Mouse (Mus musculus) heart, embryonic 10.5 days (tissue): ENCODE measurements around the gene Ets2. TPM values are rescaled to one million over a fixed set of nuclear protein-coding genes. Genes with fewer than 3 reads are reported as not detected.

Experiments
- DNase-seq: peaks from one replicate; pipeline ENCODE4 v3.0.0-alpha.2; 2017; ENCODE audit warnings: low spot score
- H3K27ac ChIP-seq: fragments of 300-500 bp; sonication (generic); 2 replicates; pipeline ENCODE4 v1.5.1; 2016; ENCODE audit warnings: mild to moderate bottlenecking
- H3K27me3 ChIP-seq: fragments of 300-500 bp; sonication (generic); 2 replicates; pipeline ENCODE4 v1.6.1; 2016; ENCODE audit warnings: mild to moderate bottlenecking; ENCODE audit not compliant: poor library complexity, insufficient read depth, severe bottlenecking
- H3K36me3 ChIP-seq: fragments of 300-500 bp; sonication (generic); 2 replicates; pipeline ENCODE4 v1.6.1; 2016; ENCODE audit warnings: mild to moderate bottlenecking, moderate library complexity
- H3K4me1 ChIP-seq: fragments of 300-500 bp; sonication (generic); 2 replicates; pipeline ENCODE4 v1.6.1; 2016; ENCODE audit warnings: mild to moderate bottlenecking
- H3K4me3 ChIP-seq: fragments of 300-500 bp; sonication (generic); 2 replicates; pipeline ENCODE4 v1.5.1; 2016; ENCODE audit warnings: mild to moderate bottlenecking, moderate library complexity
- H3K9me3 ChIP-seq: fragments of 300-500 bp; sonication (generic); 2 replicates; pipeline ENCODE4 v1.6.1; 2016; ENCODE audit warnings: mild to moderate bottlenecking, moderate library complexity
- WGBS: fragments of 180-500 bp; shearing (Covaris S2); methylation state at CpG from one replicate; pipeline ENCODE4 v1.1.7; 2016; 5-methylcytosine and 5-hydroxymethylcytosine counted together
- polyA plus RNA-seq: library from polyadenylated mRNA; unstranded; fragments of >200 nt; fragmentation: Nextera tagmentation; extraction: Ambion mirVana; gene quantifications from 2 replicates; pipeline ENCODE4 v1.2.1, GENCODE M21; 2016

Gene Ets2
- polyA plus RNA-seq, 1 experiment from 2014 or later, result 38.5 TPM

DNA sequence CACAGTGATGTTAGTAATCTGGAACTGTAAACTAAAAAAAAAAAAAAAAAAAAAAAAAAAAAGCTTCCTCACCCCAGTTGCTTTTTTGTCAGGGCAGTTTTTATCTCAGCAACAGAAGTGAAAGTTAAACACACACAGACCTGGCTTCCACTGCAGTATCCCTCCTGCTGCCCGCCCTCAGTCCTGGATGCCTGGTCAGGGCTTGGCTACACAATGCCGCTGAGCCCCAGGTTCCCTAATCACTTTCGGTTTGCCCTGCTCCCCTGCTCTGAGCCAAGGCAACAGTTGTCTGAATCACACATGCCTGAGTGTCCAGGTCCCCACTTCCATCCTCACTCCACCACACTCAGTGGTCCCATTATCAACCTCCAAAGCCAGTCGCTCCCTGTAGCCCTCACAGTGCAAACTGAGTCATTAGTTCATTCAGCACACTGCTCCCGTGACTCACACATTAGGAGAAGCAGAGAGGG, 27.4 kb upstream of the Ets2 start:
- no peak for DNase-seq
- H3K27me3 ChIP-seq, result no peaks in the 10 kb centered on the region
- H3K36me3 ChIP-seq, result no peaks in the 10 kb centered on the region
- no peak overlapping the region for H3K27ac ChIP-seq
- H3K9me3 ChIP-seq, result no peaks in the 10 kb centered on the region
- 45% methylated on average over 5 of the region's 5 CpGs for WGBS
- H3K4me3 ChIP-seq, result no peak overlapping the region
- peaks cover 8% of the 10 kb centered on the region for H3K4me1 ChIP-seq

DNA sequence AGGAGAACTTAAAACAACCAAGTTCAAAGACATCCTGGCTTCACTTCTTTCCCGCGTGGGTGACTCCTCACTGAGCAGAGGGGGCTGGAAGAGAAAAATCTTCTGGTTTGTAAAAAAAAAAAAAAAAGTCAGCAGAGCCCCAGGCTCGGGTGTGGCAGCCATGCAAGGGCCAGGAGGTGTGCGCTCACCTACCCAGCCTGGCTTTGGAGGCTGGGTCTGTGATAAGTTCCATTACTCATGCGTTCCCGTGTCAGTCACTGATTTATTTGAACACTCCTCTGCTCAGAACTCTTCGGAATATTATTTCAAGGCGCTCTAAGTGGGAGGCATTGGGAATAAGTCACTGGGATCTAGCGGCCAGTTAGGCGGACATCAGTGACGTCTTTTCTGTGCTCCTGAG, 26.7 kb upstream of the Ets2 start:
- no peak for DNase-seq
- Histone ChIP-seq H3K27ac (no peak overlapping the region), H3K27me3 (no peaks in the 10 kb centered on the region), H3K4me1 (peaks cover 7% of the 10 kb centered on the region), H3K4me3 (no peak overlapping the region), H3K9me3 (no peaks in the 10 kb centered on the region), H3K36me3 (no peaks in the 10 kb centered on the region)
- WGBS, result 63% methylated on average over 11 of the region's 11 CpGs

DNA sequence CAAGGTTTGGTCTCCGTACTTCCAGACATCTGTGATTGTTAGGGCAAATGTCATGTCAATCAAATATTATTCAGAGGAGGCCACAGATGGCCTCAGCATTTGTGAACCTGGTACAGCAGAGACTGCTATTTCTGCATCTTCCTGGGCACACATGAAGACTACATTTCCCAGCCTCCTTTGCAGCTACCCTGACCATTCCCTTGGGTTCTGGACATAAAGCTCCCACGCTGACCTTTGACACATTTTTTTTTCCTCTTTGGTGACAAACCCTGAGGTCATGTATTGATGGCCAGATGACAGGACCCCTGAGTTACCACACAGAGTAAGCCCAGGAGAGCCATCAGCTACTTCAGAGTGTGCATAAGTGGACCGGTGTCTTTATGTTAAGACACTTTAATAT, 25.2 kb upstream of the Ets2 start:
- H3K4me1 ChIP-seq, result peaks cover 7% of the 10 kb centered on the region
- H3K27me3 ChIP-seq, result no peaks in the 10 kb centered on the region
- H3K27ac ChIP-seq, result no peak overlapping the region
- no peak for DNase-seq
- no peak overlapping the region for H3K4me3 ChIP-seq
- 85% methylated on average over 3 of the region's 3 CpGs for WGBS
- no peaks in the 10 kb centered on the region for H3K36me3 ChIP-seq
- H3K9me3 ChIP-seq, result no peaks in the 10 kb centered on the region

DNA sequence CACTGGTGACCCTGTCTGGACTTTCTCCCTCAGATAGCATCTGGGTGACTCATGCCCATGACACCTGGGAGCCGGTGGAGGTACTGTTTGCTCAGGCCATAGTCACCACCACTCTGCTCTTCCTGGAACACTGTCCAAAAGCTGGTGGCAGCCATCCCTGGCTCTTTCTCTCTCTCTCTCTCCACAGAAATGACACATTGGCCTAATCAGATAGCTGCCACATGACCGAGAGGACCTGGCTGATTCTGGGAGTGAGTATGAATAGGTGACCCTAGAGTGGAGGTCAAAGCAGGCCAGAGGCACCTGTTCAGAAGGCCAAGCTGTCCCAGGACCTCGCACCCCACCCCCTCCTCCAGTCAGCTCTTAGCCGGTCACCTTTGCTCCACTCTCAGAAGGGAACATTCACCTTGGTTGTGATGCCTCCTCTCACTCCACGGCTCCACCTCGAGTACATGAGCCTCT, 19.4 kb upstream of the Ets2 start:
- H3K4me1 ChIP-seq, result peaks cover 14% of the 10 kb centered on the region
- WGBS, result 82% methylated on average over 6 of the region's 6 CpGs
- DNase-seq, result no peak
- no peaks in the 10 kb centered on the region for H3K36me3 ChIP-seq
- no peak overlapping the region for H3K27ac ChIP-seq
- no peaks in the 10 kb centered on the region for H3K9me3 ChIP-seq
- no peak overlapping the region for H3K4me3 ChIP-seq
- no peaks in the 10 kb centered on the region for H3K27me3 ChIP-seq

DNA sequence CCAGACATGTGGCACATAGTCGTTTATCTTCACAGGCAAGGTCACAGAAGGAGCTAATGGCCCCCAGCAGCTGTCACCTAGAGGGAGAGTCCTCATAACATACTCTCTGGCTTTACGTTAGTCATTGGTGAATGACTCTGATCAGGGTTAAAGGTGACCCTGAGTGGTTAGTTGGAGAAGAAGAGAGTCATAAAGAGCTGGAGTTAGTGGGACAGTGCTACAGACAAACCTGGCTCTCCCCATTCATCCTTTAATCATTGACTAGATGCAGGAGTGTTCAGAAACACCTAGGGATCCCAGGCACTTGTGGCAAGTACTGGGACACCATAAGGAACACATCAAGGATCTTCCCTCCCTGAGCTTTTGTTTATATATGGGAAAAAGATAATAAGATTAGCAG, 16.1 kb upstream of the Ets2 start:
- no peaks in the 10 kb centered on the region for H3K9me3 ChIP-seq
- peaks cover 14% of the 10 kb centered on the region for H3K4me1 ChIP-seq
- WGBS, result 38% methylated on average over 2 of the region's 2 CpGs
- DNase-seq, result no peak
- no peak overlapping the region for H3K27ac ChIP-seq
- no peaks in the 10 kb centered on the region for H3K36me3 ChIP-seq
- H3K27me3 ChIP-seq, result no peaks in the 10 kb centered on the region
- H3K4me3 ChIP-seq, result no peak overlapping the region

DNA sequence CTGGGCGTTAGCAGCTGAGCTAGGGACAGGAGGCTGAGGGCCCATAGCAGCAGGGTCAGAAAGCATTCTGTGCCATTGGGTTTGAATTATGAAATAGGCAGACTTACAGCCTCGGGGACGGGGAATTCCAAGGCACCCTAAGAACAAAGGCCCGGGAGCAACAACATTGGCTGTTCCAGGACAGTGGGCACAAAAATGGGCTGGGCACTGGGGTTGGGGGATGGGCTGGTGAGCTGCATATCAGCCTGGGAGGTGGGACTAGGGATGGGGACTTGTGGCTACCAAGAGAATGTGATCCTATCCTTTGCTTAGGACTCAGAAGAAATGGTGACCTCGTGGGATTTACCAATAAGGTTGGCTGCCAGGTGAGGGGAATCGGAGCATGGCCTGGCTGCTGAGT, 15.6 kb upstream of the Ets2 start:
- no peaks in the 10 kb centered on the region for H3K9me3 ChIP-seq
- H3K27ac ChIP-seq, result no peak overlapping the region
- H3K36me3 ChIP-seq, result no peaks in the 10 kb centered on the region
- H3K4me1 ChIP-seq, result peaks cover 14% of the 10 kb centered on the region
- H3K4me3 ChIP-seq, result no peak overlapping the region
- WGBS, result 74% methylated on average over 6 of the region's 6 CpGs
- DNase-seq, result no peak
- H3K27me3 ChIP-seq, result no peaks in the 10 kb centered on the region

DNA sequence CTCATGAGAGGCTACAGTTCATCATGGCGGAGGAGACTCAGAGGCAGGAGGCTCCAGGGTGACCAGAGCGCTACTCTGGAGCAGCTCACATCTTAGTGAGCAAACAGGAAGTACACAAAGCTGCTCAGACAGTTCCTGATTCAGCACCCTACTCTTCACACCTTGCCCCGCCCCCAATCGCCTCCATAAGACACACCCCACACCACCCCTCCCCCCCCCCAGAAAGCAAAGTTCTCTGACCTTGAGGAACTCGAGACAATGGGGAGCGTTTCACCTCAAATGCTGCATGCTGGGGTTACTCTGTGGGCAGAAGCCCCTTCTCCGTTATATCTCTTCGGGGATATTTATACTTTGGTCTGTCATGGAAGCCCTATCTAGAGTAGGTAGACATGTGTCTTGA, 15.0 kb upstream of the Ets2 start:
- Histone ChIP-seq H3K4me1 (peaks cover 14% of the 10 kb centered on the region), H3K4me3 (no peak overlapping the region), H3K9me3 (no peaks in the 10 kb centered on the region), H3K27ac (no peak overlapping the region), H3K36me3 (no peaks in the 10 kb centered on the region), H3K27me3 (no peaks in the 10 kb centered on the region)
- 85% methylated on average over 8 of the region's 8 CpGs for WGBS
- DNase-seq, result no peak

DNA sequence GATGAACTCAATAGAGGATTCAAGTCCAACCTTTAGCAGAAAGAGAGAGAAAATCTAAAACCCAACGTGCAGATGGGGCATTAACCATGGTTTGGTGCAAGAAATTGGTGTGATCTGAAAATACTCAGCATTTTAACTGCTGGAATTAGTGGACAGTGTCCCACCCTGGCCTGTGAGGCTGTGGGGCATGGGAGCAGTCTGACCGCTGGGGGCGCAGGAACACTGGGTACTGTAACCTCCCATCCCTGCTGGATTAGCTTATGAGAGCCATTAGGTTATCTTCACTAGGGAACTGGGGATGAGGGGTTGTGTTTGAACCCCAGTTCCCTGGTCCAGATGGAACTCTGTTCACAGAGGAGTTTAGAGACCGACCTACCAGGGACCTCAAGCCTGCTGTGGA, 13.9 kb upstream of the Ets2 start:
- Histone ChIP-seq H3K27me3 (no peaks in the 10 kb centered on the region), H3K9me3 (no peaks in the 10 kb centered on the region), H3K4me1 (peaks cover 14% of the 10 kb centered on the region), H3K27ac (no peak overlapping the region), H3K36me3 (no peaks in the 10 kb centered on the region), H3K4me3 (no peak overlapping the region)
- WGBS, result 68% methylated on average over 4 of the region's 4 CpGs
- DNase-seq, result no peak

DNA sequence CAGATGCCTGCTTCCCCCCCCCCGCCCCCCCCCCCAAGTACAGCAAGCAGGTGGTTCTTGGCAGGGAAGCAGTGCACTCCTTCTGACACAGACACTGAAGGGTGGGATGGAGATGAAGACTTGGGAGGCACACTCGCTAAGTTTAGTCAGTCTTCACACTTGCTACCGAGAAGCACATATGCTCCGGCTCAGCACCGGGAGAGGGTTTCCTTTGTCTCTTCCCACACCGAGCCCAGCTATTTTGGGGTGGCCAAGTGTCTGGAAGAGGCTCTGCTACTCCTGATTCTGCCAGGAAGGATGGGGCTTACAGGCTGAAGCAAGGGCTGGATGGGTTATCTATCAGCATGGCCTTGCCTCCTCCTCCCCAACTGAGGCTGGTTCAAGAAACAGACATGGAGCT, 5.3 kb upstream of the Ets2 start:
- no peaks in the 10 kb centered on the region for H3K36me3 ChIP-seq
- 39% methylated on average over 6 of the region's 6 CpGs for whole genome bisulfite sequencing
- H3K27ac ChIP-seq, result no peak overlapping the region
- no peaks in the 10 kb centered on the region for H3K9me3 ChIP-seq
- no peaks in the 10 kb centered on the region for H3K27me3 ChIP-seq
- peaks cover 16% of the 10 kb centered on the region; the same call in 1 of the 2 replicates for H3K4me1 ChIP-seq
- no peak overlapping the region for H3K4me3 ChIP-seq
- DNase-seq, result no peak

DNA sequence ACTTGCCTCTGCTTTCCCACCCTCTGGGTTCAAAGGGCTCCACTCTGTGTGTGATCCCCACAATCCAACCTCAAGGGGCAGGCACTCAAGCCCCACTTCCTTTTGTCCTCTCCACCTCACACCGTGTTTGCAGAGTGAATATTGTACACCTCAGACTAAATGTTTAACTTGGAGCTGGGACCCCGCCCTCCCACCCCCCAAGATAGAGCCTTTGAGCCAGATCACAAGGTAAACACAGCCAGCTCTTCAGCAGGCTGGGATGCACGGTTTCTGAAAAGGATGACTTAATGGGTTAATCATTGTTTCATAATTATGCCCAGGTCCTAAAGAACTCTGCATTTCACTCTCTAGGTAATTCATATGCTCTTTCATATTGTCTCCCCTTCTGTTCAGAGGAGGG, 2.2 kb upstream of the Ets2 start:
- 67% methylated on average over 3 of the region's 3 CpGs for WGBS
- H3K4me3 ChIP-seq, result no peak overlapping the region
- H3K9me3 ChIP-seq, result no peaks in the 10 kb centered on the region
- H3K27ac ChIP-seq, result no peak overlapping the region
- no peak for DNase-seq
- no peaks in the 10 kb centered on the region for H3K36me3 ChIP-seq
- peaks cover 28% of the 10 kb centered on the region for H3K4me1 ChIP-seq
- no peaks in the 10 kb centered on the region for H3K27me3 ChIP-seq

DNA sequence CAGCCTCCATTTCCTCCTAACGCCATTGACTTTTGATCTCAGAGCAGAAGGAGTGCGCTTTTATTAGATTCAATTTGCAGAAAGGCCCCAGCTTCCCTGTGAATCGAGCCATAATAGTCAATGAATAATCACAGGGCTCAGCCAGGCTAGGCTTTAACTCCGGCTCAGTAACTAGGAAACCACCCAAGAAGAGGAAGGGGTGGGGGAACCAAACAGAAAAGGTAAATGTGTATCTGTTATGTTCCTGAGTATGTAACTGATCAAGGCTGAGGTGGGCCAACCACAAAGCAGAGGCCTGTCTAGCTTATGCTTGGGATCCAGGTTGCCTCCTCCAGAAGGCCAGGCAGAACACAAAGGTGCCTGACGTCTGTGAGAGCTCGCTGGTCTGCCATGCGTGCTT, 1.7 kb upstream of the Ets2 start:
- peaks cover 32% of the 10 kb centered on the region for H3K4me1 ChIP-seq
- WGBS, result 85% methylated on average over 7 of the region's 7 CpGs
- DNase-seq, result no peak
- no peak overlapping the region for H3K27ac ChIP-seq
- H3K27me3 ChIP-seq, result no peaks in the 10 kb centered on the region
- H3K36me3 ChIP-seq, result no peaks in the 10 kb centered on the region
- no peak overlapping the region for H3K4me3 ChIP-seq
- H3K9me3 ChIP-seq, result no peaks in the 10 kb centered on the region

DNA sequence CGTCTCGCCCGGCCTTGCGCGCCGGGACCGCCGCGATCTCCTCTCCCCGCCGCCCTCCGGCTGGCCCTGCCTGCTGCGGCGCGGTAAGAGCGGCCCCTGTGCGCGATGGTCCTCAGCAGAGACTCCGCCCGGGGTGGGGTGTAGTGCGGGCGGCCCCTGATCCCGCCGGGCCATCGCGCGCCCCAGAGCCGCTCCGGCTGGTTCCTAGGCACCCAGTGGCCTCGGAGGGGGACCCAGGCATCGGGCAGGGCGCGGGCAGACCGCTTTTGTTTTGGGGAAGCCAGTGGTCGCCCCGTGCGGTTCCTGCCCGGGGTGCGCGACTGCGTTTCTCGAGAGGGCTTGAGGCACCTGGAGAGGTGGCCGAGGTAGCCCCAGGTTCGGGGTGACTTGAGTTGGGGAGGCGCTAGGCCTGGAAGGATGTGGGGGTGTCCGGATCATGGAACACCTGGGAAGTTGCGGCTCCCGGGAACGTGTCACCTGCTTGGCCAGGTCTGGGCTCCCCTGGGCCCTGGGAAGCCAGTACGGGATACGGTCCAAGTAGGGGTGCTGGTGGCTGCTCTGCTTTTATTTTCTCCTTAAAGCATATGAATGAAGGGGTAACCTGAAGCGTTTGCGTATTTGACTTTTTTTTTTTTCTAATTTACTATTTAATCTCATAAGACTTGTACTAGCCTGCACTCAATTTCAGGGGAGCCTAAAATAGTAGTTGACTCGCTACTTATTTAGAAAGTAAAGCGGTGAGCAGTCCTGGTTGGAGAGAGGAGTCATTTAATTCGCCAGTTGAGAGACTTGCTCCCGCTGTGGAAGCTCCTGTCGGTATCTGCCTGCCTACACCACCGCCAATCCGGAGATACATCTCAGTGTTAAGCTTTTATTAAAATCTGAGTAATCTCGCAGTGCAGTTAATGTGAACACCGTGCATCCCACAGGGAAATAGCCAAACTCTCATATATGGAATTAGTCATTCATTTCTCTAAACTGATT, 979 bp downstream of the Ets2 start:
- Histone ChIP-seq H3K27ac (peak overlapping the region; percentile 98), H3K36me3 (peaks cover 17% of the 10 kb centered on the region), H3K4me3 (peak overlapping the region; percentile 96), H3K27me3 (no peaks in the 10 kb centered on the region), H3K9me3 (no peaks in the 10 kb centered on the region), H3K4me1 (peaks cover 29% of the 10 kb centered on the region)
- WGBS, result 2% methylated on average over 62 of the region's 62 CpGs
- DNase-seq, result peak; percentile 82

DNA sequence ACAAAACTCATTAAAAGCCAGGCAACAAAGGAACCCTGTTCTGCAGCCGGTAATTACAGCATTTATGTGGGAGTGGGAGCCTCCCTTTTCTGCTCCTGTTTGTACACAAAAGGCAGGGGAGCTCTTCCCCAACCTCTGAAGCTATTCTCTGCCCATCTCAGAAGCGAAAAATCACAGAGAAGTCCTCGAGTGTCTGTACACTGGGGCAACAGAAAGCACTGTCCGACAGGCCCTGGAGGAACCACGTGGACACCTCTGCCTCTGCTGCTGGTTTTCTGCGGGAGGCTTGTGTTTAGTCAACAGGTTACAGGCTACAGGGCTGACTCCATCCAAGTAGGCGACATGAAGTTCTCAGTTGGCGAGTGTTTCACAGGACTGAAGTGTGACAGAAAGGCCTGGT, 2.1 kb downstream of the Ets2 start:
- 55% methylated on average over 8 of the region's 8 CpGs for WGBS
- H3K27me3 ChIP-seq, result no peaks in the 10 kb centered on the region
- H3K4me1 ChIP-seq, result peaks cover 30% of the 10 kb centered on the region
- H3K36me3 ChIP-seq, result peaks cover 24% of the 10 kb centered on the region
- no peak for DNase-seq
- peak overlapping the region; percentile 96 for H3K4me3 ChIP-seq
- H3K9me3 ChIP-seq, result no peaks in the 10 kb centered on the region
- peak overlapping the region; percentile 72 for H3K27ac ChIP-seq
